Mouse (Mus musculus): ENCODE data around the gene Ebna1bp2.
A peak's percentile ranks its signal among the peaks of the same experiment; 100 is the strongest.

Gene Ebna1bp2

GRCm38 (mm10) chr4:118620279-118620966 is at the start of gene Ebna1bp2, which contains the start of gene Cfap57:
Ebna1bp2 (plus strand) TSS chr4:118620799.
Cfap57 (minus strand) TSS chr4:118620777.
- peak; percentile 89 to 92 for DNase-seq

- DNase-seq, result no peak
Observed at GRCm38 (mm10) chr4:118571441-118571840, 49.2 kb upstream of the Ebna1bp2 start.

- DNase-seq, result peak; percentile 58 to 67
Observed at GRCm38 (mm10) chr4:118576097-118576496, 44.5 kb upstream of the Ebna1bp2 start.

- peak; percentile 6 to 13 for DNase-seq
Observed at GRCm38 (mm10) chr4:118579313-118579712, 41.3 kb upstream of the Ebna1bp2 start.

- no peak for DNase-seq
Observed at GRCm38 (mm10) chr4:118581508-118581907, 39.1 kb upstream of the Ebna1bp2 start.

- DNase-seq, result no peak
Observed at GRCm38 (mm10) chr4:118582629-118583028, 38.0 kb upstream of the Ebna1bp2 start.

- DNase-seq, result no peak
Observed at GRCm38 (mm10) chr4:118589053-118589732, 31.4 kb upstream of the Ebna1bp2 start.

- no peak for DNase-seq
Observed at GRCm38 (mm10) chr4:118589733-118590130, 30.9 kb upstream of the Ebna1bp2 start.

- DNase-seq, result no peak
Observed at GRCm38 (mm10) chr4:118604065-118604464, 16.5 kb upstream of the Ebna1bp2 start.

GRCm38 (mm10) chr4:118609836-118610235 is 10.8 kb upstream of the Ebna1bp2 start:
- DNase-seq, result no peak

- DNase-seq, result peak in 1 of 2 experiments; percentile 19
Observed at GRCm38 (mm10) chr4:118612619-118613018, 8.0 kb upstream of the Ebna1bp2 start.

GRCm38 (mm10) chr4:118615412-118615811 is 5.2 kb upstream of the Ebna1bp2 start:
- DNase-seq, result no peak

GRCm38 (mm10) chr4:118620967-118621320 is 345 bp downstream of the Ebna1bp2 start:
- DNase-seq, result no peak

- DNase-seq, result no peak
Observed at GRCm38 (mm10) chr4:118621781-118622180, 1.2 kb downstream of the Ebna1bp2 start.

- DNase-seq, result no peak
Observed at GRCm38 (mm10) chr4:118630261-118630660, 9.7 kb downstream of the Ebna1bp2 start.

GRCm38 (mm10) chr4:118642346-118643190 is 22.0 kb downstream of the Ebna1bp2 start:
- DNase-seq, result no peak

- DNase-seq, result peak; percentile 39 to 43
Observed at GRCm38 (mm10) chr4:118645234-118645633, 24.6 kb downstream of the Ebna1bp2 start.

- DNase-seq, result no peak
Observed at GRCm38 (mm10) chr4:118658652-118659051, 38.1 kb downstream of the Ebna1bp2 start, which contains the start of gene Olfr62. Olfr62 (plus strand) TSS chr4:118658952.
